Mouse (Mus musculus) embryonic facial prominence, embryonic 13.5 days (tissue): ENCODE measurements around the gene Pou2f1. TPM values are rescaled to one million over a fixed set of nuclear protein-coding genes. Genes with fewer than 3 reads are reported as not detected.

ENCODE experiments used
- ATAC-seq: fragments of 200-750 bp; cut with Nextera tagmentation; 2 replicates; pipeline ENCODE4 v1.8.0; 2017; ENCODE audit warnings: low read depth; ENCODE audit not compliant: insufficient number of reproducible peaks, insufficient read depth, low FRiP score, low TSS enrichment
- H3K27ac ChIP-seq: fragments of 300-500 bp; sonication (generic); 2 replicates; pipeline ENCODE4 v1.5.1; 2015; ENCODE audit warnings: moderate library complexity, mild to moderate bottlenecking, inconsistent platforms
- H3K27me3 ChIP-seq: fragments of 300-500 bp; sonication (generic); 2 replicates; pipeline ENCODE4 v1.6.1; 2015; ENCODE audit warnings: mild to moderate bottlenecking, inconsistent platforms
- H3K36me3 ChIP-seq: fragments of 300-500 bp; sonication (generic); 2 replicates; pipeline ENCODE4 v1.6.1; 2015; ENCODE audit warnings: mild to moderate bottlenecking, inconsistent platforms
- H3K4me1 ChIP-seq: fragments of 300-500 bp; sonication (generic); 2 replicates; pipeline ENCODE4 v1.6.1; 2015; ENCODE audit warnings: inconsistent platforms
- H3K4me2 ChIP-seq: fragments of 300-500 bp; sonication (generic); 2 replicates; pipeline ENCODE4 v1.6.1; 2015; ENCODE audit warnings: moderate library complexity, mild to moderate bottlenecking, inconsistent platforms
- H3K4me3 ChIP-seq: fragments of 300-500 bp; sonication (generic); 2 replicates; pipeline ENCODE4 v1.5.1; 2015; ENCODE audit warnings: mild to moderate bottlenecking, inconsistent platforms
- H3K9ac ChIP-seq: fragments of 300-500 bp; sonication (generic); 2 replicates; pipeline ENCODE4 v1.6.1; 2015; ENCODE audit warnings: mild to moderate bottlenecking, inconsistent platforms
- H3K9me3 ChIP-seq: fragments of 300-500 bp; sonication (generic); 2 replicates; pipeline ENCODE4 v1.6.1; 2016; ENCODE audit warnings: inconsistent platforms
- WGBS: fragments of 180-500 bp; shearing (Covaris S2); methylation state at CpG from one replicate; pipeline ENCODE4 v1.1.7; 2015; ENCODE audit warnings: mixed read lengths; 5-methylcytosine and 5-hydroxymethylcytosine counted together
- polyA plus RNA-seq: library from polyadenylated mRNA; unstranded; fragments of >200 nt; fragmentation: Nextera tagmentation; extraction: Ambion mirVana; gene quantifications from 2 replicates; pipeline ENCODE4 v1.2.1, GENCODE M21; 2015

Pou2f1 gene
- polyA plus RNA-seq, 1 experiment from 2014 or later: 10.4 TPM

GRCm38 (mm10) chr1:165829890-165830289, 172.6 kb downstream of the Pou2f1 start:
- H3K4me1 ChIP-seq: peaks cover 11% of the 10 kb centered on the region
- WGBS: 84% methylated on average over 5 of the region's 5 CpGs

GRCm38 (mm10) chr1:165828615-165829014, 173.9 kb downstream of the Pou2f1 start:
- Histone ChIP-seq H3K4me1 (no peaks in the 10 kb centered on the region), H3K27ac (no peak overlapping the region), H3K27me3 (no peaks in the 10 kb centered on the region; the same call in 1 of the 2 replicates), H3K4me2 (no peak overlapping the region), H3K36me3 (no peaks in the 10 kb centered on the region), H3K4me3 (no peak overlapping the region), H3K9ac (no peak overlapping the region), H3K9me3 (no peaks in the 10 kb centered on the region)
- WGBS: 86% methylated on average over 6 of the region's 6 CpGs
- ATAC-seq: no peak

More at GRCm38 (mm10) chr1:165829890-165830289, 172.6 kb downstream of the Pou2f1 start:
- Histone ChIP-seq H3K9me3 (no peaks in the 10 kb centered on the region), H3K9ac (no peak overlapping the region), H3K27me3 (peaks cover 9% of the 10 kb centered on the region), H3K27ac (no peak overlapping the region), H3K4me2 (no peak overlapping the region), H3K36me3 (no peaks in the 10 kb centered on the region), H3K4me3 (no peak overlapping the region)
- ATAC-seq: no peak

DNA sequence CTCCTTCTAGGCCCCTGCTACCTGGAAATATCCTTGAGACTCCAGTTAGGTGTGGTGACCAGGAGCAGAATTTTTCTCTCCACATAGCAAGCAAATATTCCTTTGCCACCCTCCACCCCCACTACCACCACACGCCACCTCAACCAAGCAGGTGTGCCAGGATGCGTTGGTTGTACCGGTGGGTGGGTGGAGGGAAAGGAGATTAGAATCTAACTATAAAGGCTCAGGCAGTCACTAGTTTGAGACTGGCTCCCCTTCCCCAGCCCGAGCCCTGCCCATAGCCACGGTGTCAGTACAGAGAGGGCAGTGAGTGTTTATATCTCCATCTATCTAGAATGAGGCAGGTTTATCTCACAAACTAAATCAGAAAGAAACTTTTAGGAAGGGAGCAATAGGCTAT, 174.3 kb downstream of the Pou2f1 start:
- Histone ChIP-seq H3K36me3 (no peaks in the 10 kb centered on the region), H3K4me2 (no peak overlapping the region), H3K9ac (no peak overlapping the region), H3K4me1 (no peaks in the 10 kb centered on the region), H3K27me3 (no peaks in the 10 kb centered on the region; the same call in 1 of the 2 replicates), H3K27ac (no peak overlapping the region), H3K9me3 (no peaks in the 10 kb centered on the region), H3K4me3 (no peak overlapping the region)
- ATAC-seq: no peak
- WGBS: 87% methylated on average over 5 of the region's 5 CpGs

- Histone ChIP-seq H3K4me2 (no peak overlapping the region), H3K27ac (no peak overlapping the region), H3K9ac (no peak overlapping the region), H3K27me3 (peaks cover 13% of the 10 kb centered on the region), H3K9me3 (no peaks in the 10 kb centered on the region), H3K4me3 (no peak overlapping the region), H3K4me1 (peaks cover 5% of the 10 kb centered on the region; the same call in 1 of the 2 replicates), H3K36me3 (no peaks in the 10 kb centered on the region)
- 86% methylated on average over 2 of the region's 2 CpGs for WGBS
- no peak for ATAC-seq
Measured at GRCm38 (mm10) chr1:165822031-165822430, 180.4 kb downstream of the Pou2f1 start.

GRCm38 (mm10) chr1:165819147-165819546, 183.3 kb downstream of the Pou2f1 start:
- WGBS: 86% methylated on average over 4 of the region's 4 CpGs
- peaks cover 15% of the 10 kb centered on the region for H3K4me1 ChIP-seq
- H3K9me3 ChIP-seq: no peaks in the 10 kb centered on the region
- no peak overlapping the region for H3K4me2 ChIP-seq
- H3K9ac ChIP-seq: no peak overlapping the region
- ATAC-seq: no peak
- no peak overlapping the region for H3K27ac ChIP-seq
- H3K4me3 ChIP-seq: no peak overlapping the region
- H3K36me3 ChIP-seq: no peaks in the 10 kb centered on the region
- H3K27me3 ChIP-seq: peaks cover 21% of the 10 kb centered on the region

DNA sequence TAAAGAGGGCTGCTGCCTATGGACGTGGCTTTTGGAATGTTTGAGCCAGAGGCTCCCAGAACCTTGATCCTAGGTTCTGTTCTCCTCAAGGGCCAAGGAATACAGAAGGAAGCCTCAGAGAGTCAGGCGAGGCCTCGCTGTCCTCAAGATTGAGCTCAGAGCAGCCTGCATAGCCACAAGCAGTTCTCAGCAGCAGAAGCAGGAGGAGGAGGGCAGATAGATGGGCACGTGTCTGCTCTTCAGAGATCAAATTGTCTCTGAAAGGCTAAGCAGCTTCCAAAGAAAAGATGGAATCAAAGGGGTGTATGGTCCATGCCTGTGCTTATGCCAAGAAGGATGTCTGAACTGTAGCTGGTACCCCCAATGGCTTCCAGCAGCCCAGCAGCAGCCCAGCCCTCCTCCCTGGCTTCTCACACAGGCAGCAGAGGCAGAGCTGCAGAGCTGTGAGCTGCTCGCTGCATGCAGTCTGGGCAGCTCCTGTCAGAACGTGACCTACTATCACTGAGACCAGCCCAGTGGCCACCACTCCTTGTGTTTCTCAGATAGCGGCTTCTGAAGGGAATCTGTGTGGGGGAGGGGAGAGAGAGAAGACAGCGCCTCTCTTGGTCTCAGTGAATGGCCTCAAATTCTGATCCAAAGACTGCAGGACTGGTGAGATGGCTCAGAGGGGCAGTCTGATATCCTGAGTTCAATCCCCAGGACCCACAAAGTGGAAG, 184.2 kb downstream of the Pou2f1 start:
- WGBS: 39% methylated on average over 8 of the region's 8 CpGs
- Histone ChIP-seq H3K36me3 (no peaks in the 10 kb centered on the region), H3K9ac (no peak overlapping the region), H3K27ac (no peak overlapping the region), H3K4me2 (no peak overlapping the region), H3K27me3 (peaks cover 25% of the 10 kb centered on the region), H3K4me1 (peaks cover 20% of the 10 kb centered on the region), H3K9me3 (no peaks in the 10 kb centered on the region), H3K4me3 (no peak overlapping the region)
- ATAC-seq: no peak

DNA sequence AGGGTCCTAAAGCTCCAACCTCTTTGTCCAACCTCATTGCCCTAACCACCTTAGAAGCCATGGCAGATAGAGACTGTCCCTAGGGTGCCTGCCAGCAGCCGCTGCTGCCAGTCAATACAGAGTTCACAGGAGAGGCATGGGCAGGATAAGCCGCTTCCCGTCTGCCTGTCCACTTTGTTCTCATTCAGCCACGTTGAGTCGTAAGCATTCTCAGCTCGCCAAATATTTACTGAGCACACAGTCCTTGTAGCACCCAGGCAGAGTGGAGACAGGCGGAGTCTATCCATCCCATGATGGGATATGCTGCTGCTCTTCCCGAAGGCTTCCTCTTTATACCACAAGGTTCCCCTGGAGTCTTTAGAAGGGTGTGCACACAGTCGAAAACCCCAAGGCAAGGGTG, 185.2 kb downstream of the Pou2f1 start:
- H3K27me3 ChIP-seq: peaks cover 32% of the 10 kb centered on the region
- no peak for ATAC-seq
- H3K9ac ChIP-seq: no peak overlapping the region
- WGBS: 72% methylated on average over 9 of the region's 9 CpGs
- no peaks in the 10 kb centered on the region for H3K36me3 ChIP-seq
- peaks cover 20% of the 10 kb centered on the region for H3K4me1 ChIP-seq
- H3K9me3 ChIP-seq: no peaks in the 10 kb centered on the region
- no peak overlapping the region for H3K4me2 ChIP-seq
- H3K27ac ChIP-seq: no peak overlapping the region
- no peak overlapping the region for H3K4me3 ChIP-seq

- no peak overlapping the region for H3K27ac ChIP-seq
- peaks cover 20% of the 10 kb centered on the region for H3K4me1 ChIP-seq
- WGBS: 81% methylated on average over 9 of the region's 9 CpGs
- no peak overlapping the region for H3K4me3 ChIP-seq
- H3K27me3 ChIP-seq: peaks cover 39% of the 10 kb centered on the region
- H3K4me2 ChIP-seq: no peak overlapping the region
- H3K36me3 ChIP-seq: no peaks in the 10 kb centered on the region
- H3K9ac ChIP-seq: no peak overlapping the region
- no peaks in the 10 kb centered on the region for H3K9me3 ChIP-seq
- ATAC-seq: no peak; the same call in 1 of the 2 replicates
Measured at GRCm38 (mm10) chr1:165816391-165816790, 186.1 kb downstream of the Pou2f1 start.

Other genes with a start within 250 kb of the Pou2f1 start
- 43.8 and 60.0 TPM in 2 replicates for gene Creg1, start 238.9 kb downstream of the Pou2f1 start, polyA plus RNA-seq
- gene Cd247, start 214.0 kb downstream of the Pou2f1 start, polyA plus RNA-seq: 0.87 and 1.7 TPM in 2 replicates
- 2.6 and 3.0 TPM in 2 replicates for gene Dusp27, start 125.2 kb upstream of the Pou2f1 start, polyA plus RNA-seq
- 0.15 and 0.83 TPM in 2 replicates for gene Gpa33, start 127.6 kb upstream of the Pou2f1 start, polyA plus RNA-seq
- gene Mael, start 236.1 kb upstream of the Pou2f1 start, polyA plus RNA-seq: not detected in 2 replicates